Mouse (Mus musculus): Measurements from ENCODE around the gene Lrrc4.

DNA sequence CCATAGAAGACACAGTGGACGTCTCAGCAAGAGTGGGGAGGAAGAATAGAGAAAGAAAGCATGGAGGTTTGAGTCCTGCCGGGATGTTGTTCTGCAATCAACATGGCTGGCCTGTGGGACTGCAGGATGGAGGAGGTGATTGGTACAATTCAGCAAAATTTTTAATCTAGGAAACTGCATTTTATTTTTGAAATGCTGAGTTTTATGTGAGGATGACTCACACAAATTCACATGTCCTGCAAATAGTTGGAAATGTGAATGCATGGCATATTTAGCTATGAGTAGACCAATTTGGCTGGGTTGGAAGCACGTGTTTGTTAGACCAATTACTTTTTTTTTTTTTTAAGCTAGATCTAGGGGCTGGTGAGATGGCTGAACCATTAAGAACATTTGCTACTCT, 134.3 kb downstream of the Lrrc4 start:
- no peak for TF ChIP-seq CTCF (IDR thresholded peaks at IDR 0.05; ENCODE audit: low read depth)
- no peak for TF ChIP-seq EP300 (optimal IDR thresholded peaks at IDR 0.05)
